Mouse (Mus musculus): ENCODE measurements at regions not wholly inside any gene's neighbourhood (a gene's known extent, or its start where the extent isn't known, plus 50 kb on each side); places are given as distances from the start of the nearest gene placed in this dataset.
A peak's percentile ranks its signal among the peaks of the same experiment; 100 is the strongest.

GRCm38 (mm10) chr13:90823877-90824276 lies 81.3 kb downstream of the Atp6ap1l start:
- DNase-seq, result peak; percentile 22

GRCm38 (mm10) chr13:90821898-90822297 lies 83.3 kb downstream of the Atp6ap1l start:
- DNase-seq, result no peak

GRCm38 (mm10) chr13:90820453-90820852 lies 84.7 kb downstream of the Atp6ap1l start:
- no peak for DNase-seq

GRCm38 (mm10) chr13:90819934-90820333 lies 85.2 kb downstream of the Atp6ap1l start:
- DNase-seq, result no peak

- no peak for DNase-seq
Measured at GRCm38 (mm10) chr13:90814174-90814865, 90.8 kb downstream of the Atp6ap1l start.

- DNase-seq, result no peak
Measured at GRCm38 (mm10) chr13:90810011-90810410, 95.1 kb downstream of the Atp6ap1l start.

GRCm38 (mm10) chr13:90799641-90800040 lies 105.5 kb downstream of the Atp6ap1l start:
- no peak for DNase-seq

- no peak for DNase-seq
Measured at GRCm38 (mm10) chr13:90798791-90799542, 106.2 kb downstream of the Atp6ap1l start.

GRCm38 (mm10) chr13:90798381-90798780 lies 106.8 kb downstream of the Atp6ap1l start:
- no peak for DNase-seq

GRCm38 (mm10) chr13:90797209-90797608 lies 107.9 kb downstream of the Atp6ap1l start:
- no peak for DNase-seq

GRCm38 (mm10) chr13:90796809-90797208 lies 108.3 kb downstream of the Atp6ap1l start:
- no peak for DNase-seq

GRCm38 (mm10) chr13:90782435-90782834 lies 122.7 kb downstream of the Atp6ap1l start:
- DNase-seq, result no peak

GRCm38 (mm10) chr13:90781974-90782373 lies 123.2 kb downstream of the Atp6ap1l start:
- no peak for DNase-seq

GRCm38 (mm10) chr13:90777952-90778298 lies 127.2 kb downstream of the Atp6ap1l start:
- no peak for DNase-seq

- no peak for DNase-seq
Measured at GRCm38 (mm10) chr13:90777123-90777951, 127.8 kb downstream of the Atp6ap1l start.

GRCm38 (mm10) chr13:90762154-90762553 lies 143.0 kb downstream of the Atp6ap1l start:
- DNase-seq, result no peak

GRCm38 (mm10) chr13:90760516-90761050 lies 144.6 kb downstream of the Atp6ap1l start:
- DNase-seq, result no peak

- no peak for DNase-seq
Measured at GRCm38 (mm10) chr13:90754451-90754850, 150.7 kb downstream of the Atp6ap1l start.

GRCm38 (mm10) chr13:90749741-90750140 lies 155.4 kb downstream of the Atp6ap1l start:
- DNase-seq, result no peak

- no peak for DNase-seq
Measured at GRCm38 (mm10) chr13:90745063-90745462, 160.1 kb downstream of the Atp6ap1l start.

- no peak for DNase-seq
Measured at GRCm38 (mm10) chr13:90742615-90743402, 162.3 kb downstream of the Atp6ap1l start.

- DNase-seq, result no peak
Measured at GRCm38 (mm10) chr13:90739797-90740196, 165.4 kb downstream of the Atp6ap1l start.

Measured in lung, postnatal 14 days (tissue).